Mouse (Mus musculus) embryonic facial prominence, embryonic 14.5 days (tissue): ENCODE measurements at regions not wholly inside any gene's neighbourhood (a gene's known extent, or its start where the extent isn't known, plus 50 kb on each side); places are given as distances from the start of the nearest gene placed in this dataset.

ENCODE experiments used
- ATAC-seq: fragments of 200-750 bp; cut with Nextera tagmentation; 2 replicates; pipeline ENCODE4 v1.8.0; 2017; ENCODE audit warnings: low read depth, moderate number of reproducible peaks, moderate TSS enrichment
- DNase-seq: peaks from one replicate; pipeline ENCODE4 v3.0.0-alpha.2; 2015; ENCODE audit warnings: low spot score
- H3K27ac ChIP-seq: fragments of 300-500 bp; sonication (generic); replicated peaks from 2 replicates; pipeline ENCODE4 v1.5.1; 2014; ENCODE audit warnings: low read depth, mild to moderate bottlenecking, low read length, moderate library complexity
- H3K27me3 ChIP-seq: fragments of 300-500 bp; sonication (generic); replicated peaks from 2 replicates; pipeline ENCODE4 v1.6.1; 2014; ENCODE audit warnings: low read length; ENCODE audit not compliant: control insufficient read depth, insufficient read depth
- H3K36me3 ChIP-seq: fragments of 300-500 bp; sonication (generic); 2 replicates; pipeline ENCODE4 v1.6.1; 2014; ENCODE audit warnings: low read length, mixed read lengths; ENCODE audit not compliant: control insufficient read depth, insufficient read depth
- H3K4me1 ChIP-seq: fragments of 300-500 bp; sonication (generic); 2 replicates; pipeline ENCODE4 v1.6.1; 2014; ENCODE audit warnings: antibody characterized with exemption, low read length; ENCODE audit not compliant: control insufficient read depth, insufficient read depth
- H3K4me2 ChIP-seq: fragments of 300-500 bp; sonication (generic); 2 replicates; pipeline ENCODE4 v1.6.1; 2014; ENCODE audit warnings: low read depth, mild to moderate bottlenecking, low read length, moderate library complexity, mixed read lengths
- H3K4me3 ChIP-seq: fragments of 300-500 bp; sonication (generic); 2 replicates; pipeline ENCODE4 v1.5.1; 2014; ENCODE audit warnings: low read depth, mild to moderate bottlenecking, low read length
- H3K9ac ChIP-seq: fragments of 300-500 bp; sonication (generic); 2 replicates; pipeline ENCODE4 v1.6.1; 2014; ENCODE audit warnings: low read depth, mild to moderate bottlenecking, low read length, moderate library complexity, mixed read lengths
- H3K9me3 ChIP-seq: fragments of 300-500 bp; sonication (generic); 2 replicates; pipeline ENCODE4 v1.6.1; 2016; ENCODE audit warnings: low read length; ENCODE audit not compliant: control insufficient read depth
- WGBS: fragments of 180-500 bp; shearing (Covaris S2); extraction: QIAGEN DNeasy Blood & Tissue Kit; methylation state at CpG from one replicate; pipeline ENCODE4 v1.1.7; 2014; 5-methylcytosine and 5-hydroxymethylcytosine counted together

GRCm38 (mm10) chr16:54120356-54120755 is 1177.4 kb downstream of the Zpld1 start:
- Histone ChIP-seq H3K36me3 (no peaks in the 10 kb centered on the region), H3K9ac (no peak overlapping the region), H3K4me1 (no peaks in the 10 kb centered on the region), H3K9me3 (no peaks in the 10 kb centered on the region), H3K27me3 (no peaks in the 10 kb centered on the region), H3K27ac (no peak overlapping the region), H3K4me2 (no peak overlapping the region), H3K4me3 (no peak overlapping the region)
- DNase-seq (no peak), ATAC-seq (no peak)
- WGBS, result 82% methylated on average over 1 of the region's 1 CpGs

DNA sequence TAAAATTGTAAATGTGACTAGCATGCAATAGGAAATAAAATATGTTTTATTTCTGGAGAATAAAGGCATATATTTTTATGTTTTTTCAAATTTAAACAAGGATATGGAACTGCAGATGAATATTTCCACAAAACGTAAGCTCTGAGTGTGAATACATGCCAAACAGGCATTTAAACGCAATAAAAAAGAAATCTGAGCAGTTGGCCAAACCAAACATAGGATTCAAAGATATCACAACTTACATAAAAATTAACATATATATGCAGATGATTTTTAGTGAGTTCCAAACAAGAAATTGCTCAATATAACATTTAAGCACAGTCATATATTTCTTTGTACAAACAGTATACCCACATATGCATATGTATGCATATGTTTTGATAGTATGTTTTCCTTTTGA is 1199.1 kb downstream of the Zpld1 start:
- H3K27me3 ChIP-seq, result no peaks in the 10 kb centered on the region
- H3K36me3 ChIP-seq, result no peaks in the 10 kb centered on the region
- H3K9ac ChIP-seq, result no peak overlapping the region
- H3K4me3 ChIP-seq, result no peak overlapping the region
- H3K4me1 ChIP-seq, result no peaks in the 10 kb centered on the region
- no peaks in the 10 kb centered on the region for H3K9me3 ChIP-seq
- ATAC-seq, result no peak
- H3K27ac ChIP-seq, result no peak overlapping the region
- no peak overlapping the region for H3K4me2 ChIP-seq
- WGBS, result 80% methylated on average over 2 of the region's 2 CpGs
- DNase-seq, result no peak

DNA sequence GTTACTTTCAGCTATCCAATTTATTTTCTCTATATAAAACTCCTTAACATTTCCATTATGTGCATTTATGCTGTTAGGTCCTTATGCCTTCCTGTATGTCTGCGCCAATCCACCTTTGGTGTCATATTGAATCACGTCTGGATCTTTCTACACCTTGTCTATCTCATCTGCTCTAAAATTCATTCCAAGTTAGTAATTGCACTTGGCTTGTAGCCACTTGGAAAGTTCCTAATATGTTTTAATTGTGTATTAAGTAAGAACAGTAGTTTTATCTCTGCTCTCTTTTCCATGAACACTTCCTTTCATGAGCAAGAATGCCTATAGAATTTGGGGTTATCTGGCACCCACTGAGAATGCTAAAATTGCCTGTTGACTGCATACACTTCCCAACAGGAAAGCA is 1205.6 kb downstream of the Zpld1 start:
- Histone ChIP-seq H3K36me3 (no peaks in the 10 kb centered on the region), H3K9ac (no peak overlapping the region), H3K27ac (no peak overlapping the region), H3K9me3 (no peaks in the 10 kb centered on the region), H3K4me2 (no peak overlapping the region), H3K4me3 (no peak overlapping the region), H3K27me3 (no peaks in the 10 kb centered on the region), H3K4me1 (no peaks in the 10 kb centered on the region)
- no peak for DNase-seq
- WGBS, result 84% methylated on average over 2 of the region's 2 CpGs
- ATAC-seq, result no peak

GRCm38 (mm10) chr16:54091061-54091765 is 1206.6 kb downstream of the Zpld1 start:
- Histone ChIP-seq H3K27ac (no peak overlapping the region), H3K36me3 (no peaks in the 10 kb centered on the region), H3K4me2 (no peak overlapping the region), H3K9me3 (no peaks in the 10 kb centered on the region), H3K9ac (no peak overlapping the region), H3K4me3 (no peak overlapping the region), H3K27me3 (no peaks in the 10 kb centered on the region), H3K4me1 (no peaks in the 10 kb centered on the region)
- WGBS, result 88% methylated on average over 2 of the region's 2 CpGs
- no peak for ATAC-seq
- no peak for DNase-seq

DNA sequence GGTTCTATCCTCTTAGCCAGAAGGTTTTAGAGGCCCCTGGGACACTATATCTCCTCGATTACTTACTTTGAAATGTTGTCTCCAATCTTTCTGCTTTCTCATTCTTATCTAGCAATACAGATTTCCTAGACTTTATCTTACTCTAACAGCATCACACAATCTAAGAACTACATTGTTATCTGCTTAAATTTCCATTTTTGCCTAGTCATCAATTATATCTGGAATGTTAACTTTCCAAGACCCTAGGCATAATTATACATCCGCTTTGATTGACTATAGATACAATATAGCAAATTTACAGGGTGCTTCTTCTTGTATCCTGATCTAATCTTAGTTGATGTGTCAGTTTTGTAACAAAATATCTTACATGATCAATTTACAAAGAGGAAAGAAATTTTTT is 1217.3 kb downstream of the Zpld1 start:
- no peak overlapping the region for H3K9ac ChIP-seq
- no peaks in the 10 kb centered on the region for H3K36me3 ChIP-seq
- H3K4me2 ChIP-seq, result no peak overlapping the region
- DNase-seq (no peak), ATAC-seq (no peak)
- H3K9me3 ChIP-seq, result no peaks in the 10 kb centered on the region
- no peak overlapping the region for H3K27ac ChIP-seq
- WGBS, result 82% methylated on average over 2 of the region's 2 CpGs
- no peak overlapping the region for H3K4me3 ChIP-seq
- H3K27me3 ChIP-seq, result no peaks in the 10 kb centered on the region
- H3K4me1 ChIP-seq, result no peaks in the 10 kb centered on the region

- DNase-seq (no peak), ATAC-seq (no peak)
- Histone ChIP-seq H3K36me3 (no peaks in the 10 kb centered on the region), H3K9ac (no peak overlapping the region), H3K4me2 (no peak overlapping the region), H3K4me3 (no peak overlapping the region), H3K27ac (no peak overlapping the region), H3K9me3 (no peaks in the 10 kb centered on the region), H3K27me3 (no peaks in the 10 kb centered on the region), H3K4me1 (no peaks in the 10 kb centered on the region)
- 81% methylated on average over 2 of the region's 2 CpGs for WGBS
Measured at GRCm38 (mm10) chr16:54047836-54048235, 1250.0 kb downstream of the Zpld1 start.

DNA sequence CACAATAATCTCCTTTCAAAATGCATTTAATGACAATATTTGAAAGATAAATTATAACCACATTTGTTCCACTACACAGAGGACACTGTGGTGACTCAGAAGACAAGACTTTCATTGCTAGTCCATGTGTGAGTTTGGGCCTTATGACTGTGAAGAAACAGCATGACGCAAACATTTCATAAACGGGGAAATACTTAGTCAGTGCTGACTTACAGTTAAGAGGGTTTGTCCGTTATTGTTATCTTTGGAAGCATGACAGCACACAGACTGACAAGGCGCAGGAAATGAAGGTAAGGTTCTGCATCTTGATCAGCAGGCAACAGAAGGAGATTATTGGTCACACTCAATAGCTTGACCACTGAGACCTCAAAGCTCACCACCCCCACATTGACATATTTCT is 1255.8 kb downstream of the Zpld1 start:
- H3K9ac ChIP-seq, result no peak overlapping the region
- no peaks in the 10 kb centered on the region for H3K27me3 ChIP-seq
- no peak overlapping the region for H3K4me3 ChIP-seq
- H3K27ac ChIP-seq, result no peak overlapping the region
- H3K4me2 ChIP-seq, result no peak overlapping the region
- WGBS, result 87% methylated on average over 4 of the region's 4 CpGs
- no peak for DNase-seq
- no peaks in the 10 kb centered on the region for H3K36me3 ChIP-seq
- H3K4me1 ChIP-seq, result no peaks in the 10 kb centered on the region
- H3K9me3 ChIP-seq, result no peaks in the 10 kb centered on the region
- ATAC-seq, result no peak

DNA sequence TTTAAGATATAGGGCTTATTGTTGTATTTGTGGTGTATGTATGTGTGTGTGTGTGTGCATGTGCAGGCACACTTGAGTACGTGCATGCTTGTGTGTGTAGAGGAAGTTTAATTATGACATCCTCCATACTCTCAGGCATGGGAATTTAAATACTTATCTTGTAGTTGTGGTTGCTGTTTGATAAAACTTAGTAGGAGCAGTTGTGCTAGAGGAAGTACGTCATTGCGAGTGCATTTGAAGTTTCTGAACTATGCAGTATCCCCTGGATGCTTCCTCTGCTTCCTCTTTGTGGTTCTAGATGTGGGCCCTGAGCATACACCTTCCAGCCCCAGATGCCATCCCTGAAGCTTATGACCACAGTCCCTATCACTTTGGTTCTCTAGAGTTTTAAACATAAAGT is 1281.5 kb downstream of the Zpld1 start:
- 87% methylated on average over 3 of the region's 3 CpGs for WGBS
- no peak for DNase-seq
- Histone ChIP-seq H3K27me3 (no peaks in the 10 kb centered on the region), H3K27ac (no peak overlapping the region), H3K9me3 (no peaks in the 10 kb centered on the region), H3K4me1 (no peaks in the 10 kb centered on the region), H3K4me3 (no peak overlapping the region), H3K4me2 (no peak overlapping the region), H3K9ac (no peak overlapping the region), H3K36me3 (no peaks in the 10 kb centered on the region)
- no peak for ATAC-seq

DNA sequence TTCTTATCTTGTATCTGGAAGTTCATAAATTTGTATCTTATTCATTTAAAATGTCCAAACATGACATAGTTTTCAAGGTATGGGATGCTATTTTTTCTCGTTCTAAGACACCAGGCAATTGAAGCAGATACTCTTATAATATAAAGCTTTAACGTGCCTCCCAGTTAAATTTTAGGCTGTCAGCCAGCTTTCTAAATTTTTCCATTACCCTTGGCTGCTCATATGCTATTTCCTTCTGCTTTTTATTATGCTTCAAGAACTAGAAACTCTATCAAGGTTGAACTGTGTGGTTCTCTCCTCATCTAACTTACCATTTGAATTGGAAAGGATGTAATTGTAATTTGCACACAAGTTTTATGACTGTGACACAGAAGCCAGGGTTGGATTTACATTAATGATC is 1324.1 kb downstream of the Zpld1 start:
- 32% methylated on average over 2 of the region's 2 CpGs for WGBS
- H3K27ac ChIP-seq, result no peak overlapping the region

More for the DNA sequence above, 1324.1 kb downstream of the Zpld1 start:
- no peak overlapping the region for H3K4me3 ChIP-seq
- H3K9ac ChIP-seq, result no peak overlapping the region
- H3K27me3 ChIP-seq, result no peaks in the 10 kb centered on the region
- ATAC-seq (no peak), DNase-seq (peak; percentile 56)
- H3K4me2 ChIP-seq, result no peak overlapping the region
- H3K4me1 ChIP-seq, result no peaks in the 10 kb centered on the region
- H3K9me3 ChIP-seq, result no peaks in the 10 kb centered on the region
- H3K36me3 ChIP-seq, result no peaks in the 10 kb centered on the region
